Comparison of ENCODE assay signal across 20 mouse cellular contexts in the genomic region with DNA sequence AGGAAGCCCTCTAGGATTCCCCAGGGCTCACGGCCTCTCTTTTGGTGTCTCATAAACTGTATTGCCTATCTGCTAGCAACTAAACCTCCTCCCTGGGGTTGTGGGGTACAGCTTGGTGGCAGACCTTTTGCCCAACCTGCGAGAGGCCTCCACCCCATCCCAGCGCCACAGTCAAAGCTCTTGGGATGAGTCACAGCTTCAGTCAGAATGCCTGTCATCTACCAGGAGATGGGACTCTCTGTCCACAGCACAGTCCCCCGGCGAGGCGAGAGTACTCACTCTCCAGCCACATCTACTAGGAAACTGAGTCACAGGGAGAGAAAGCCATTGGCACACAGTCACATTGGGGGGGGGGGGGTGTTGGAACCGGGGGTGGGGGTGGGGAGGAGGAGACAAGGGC. TPM values are rescaled to one million over a fixed set of nuclear protein-coding genes. Genes with fewer than 3 reads are reported as not detected.
"Had no signal": no experiment of that assay in that cellular context is flagged by ENCODE, and none has a peak within 500 bp of the region (broad histone marks: within the 10 kb centered on the region; RNA-seq: fewer than 3 reads in every experiment).

No protein-coding gene starts in this region.

- H3K9me3 ChIP-seq: kidney, embryonic 15.5 days; midbrain, embryonic 12.5 days; midbrain, embryonic 15.5 days; neural tube, embryonic 12.5 days; neural tube, embryonic 15.5 days had no signal

- H3K9ac ChIP-seq: kidney, embryonic 15.5 days; liver, embryonic 14.5 days; liver, postnatal 0 days; lung, embryonic 14.5 days; midbrain, embryonic 12.5 days; midbrain, embryonic 15.5 days; neural tube, embryonic 12.5 days; neural tube, embryonic 15.5 days had no signal

- H3K27ac ChIP-seq: kidney, embryonic 15.5 days; left cerebral cortex, adult 2 months; liver, embryonic 14.5 days; macrophage; midbrain, embryonic 12.5 days; midbrain, embryonic 15.5 days; neural tube, embryonic 12.5 days; neural tube, embryonic 15.5 days; stomach, postnatal 0 days had no signal

- H3K36me3 ChIP-seq: kidney, embryonic 15.5 days; midbrain, embryonic 12.5 days; midbrain, embryonic 15.5 days; neural tube, embryonic 12.5 days; neural tube, embryonic 15.5 days had no signal

- H3K4me2 ChIP-seq: kidney, embryonic 15.5 days; lung, embryonic 14.5 days; midbrain, embryonic 12.5 days; midbrain, embryonic 15.5 days; neural tube, embryonic 12.5 days; neural tube, embryonic 15.5 days had no signal

- ATAC-seq: liver, postnatal 0 days; lung, postnatal 0 days; midbrain, embryonic 15.5 days had no signal

- DNase-seq: kidney, postnatal 10 days; kidney, postnatal 36 days; layer of hippocampus, postnatal 36 days; liver, postnatal 0 days; lung, embryonic 14.5 days; right cerebral cortex, adult 18-20 months; right cerebral cortex, postnatal 14 days; right cerebral cortex, postnatal 4 days; thymus, adult 2 months; thymus, postnatal 25 days had no signal

- H3K4me3 ChIP-seq: kidney, embryonic 15.5 days; left cerebral cortex, adult 2 months; midbrain, embryonic 12.5 days; midbrain, embryonic 15.5 days; neural tube, embryonic 12.5 days; neural tube, embryonic 15.5 days had no signal

- H3K27me3 ChIP-seq: kidney, embryonic 15.5 days; midbrain, embryonic 12.5 days; midbrain, embryonic 15.5 days; neural tube, embryonic 12.5 days; neural tube, embryonic 15.5 days had no signal

RNA-seq across cellular contexts. Expression of a gene that starts 51.6 kb away (rescaled TPM):
- polyA plus RNA-seq: macrophage had no signal
